Mouse (Mus musculus): ENCODE results near the gene Carmil3. TPM values are rescaled to one million over a fixed set of nuclear protein-coding genes. Genes with fewer than 3 reads are reported as not detected.

The Carmil3 gene
- polyA plus RNA-seq, 1 experiment from 2014 or later = 16.8 TPM

GRCm38 (mm10) chr14:55496761-55497448, 6.5 kb downstream of the Carmil3 start:
- peak; percentile 44; the same call in 1 of the 2 replicates for ATAC-seq (ENCODE audit: low FRiP score, low read depth)
- Histone ChIP-seq H3K4me2 (replicated peaks) (no peak overlapping the region), H3K27me3 (replicated peaks) (no peaks in the 10 kb centered on the region), H3K9ac (no peak overlapping the region), H3K4me3 (no peak overlapping the region), H3K36me3 (peaks cover 64% of the 10 kb centered on the region), H3K9me3 (no peaks in the 10 kb centered on the region), H3K4me1 (peaks cover 7% of the 10 kb centered on the region), H3K27ac (no peak overlapping the region)
- 77% methylated on average over 16 of the region's 16 CpGs for WGBS

GRCm38 (mm10) chr14:55497449-55497821, 7.0 kb downstream of the Carmil3 start:
- Histone ChIP-seq H3K9ac (no peak overlapping the region), H3K27ac (no peak overlapping the region), H3K36me3 (peaks cover 68% of the 10 kb centered on the region), H3K4me3 (no peak overlapping the region), H3K27me3 (replicated peaks) (no peaks in the 10 kb centered on the region), H3K4me1 (0 out of 2 replicates have a peak, but pooled peaks cover 2% of the 10 kb centered on the region), H3K4me2 (replicated peaks) (no peak overlapping the region), H3K9me3 (no peaks in the 10 kb centered on the region)
- 39% methylated on average over 6 of the region's 6 CpGs for WGBS
- ATAC-seq (ENCODE audit: low FRiP score, low read depth) = peak; percentile 64

GRCm38 (mm10) chr14:55505612-55506011, 15.2 kb downstream of the Carmil3 start:
- H3K9me3 ChIP-seq = no peaks in the 10 kb centered on the region
- 0 out of 2 replicates have a peak, but pooled peaks cover 4% of the 10 kb centered on the region for H3K27me3 ChIP-seq (replicated peaks)
- H3K4me2 ChIP-seq (replicated peaks) = no peak overlapping the region
- 89% methylated on average over 9 of the region's 9 CpGs for WGBS
- peaks cover 7% of the 10 kb centered on the region; the same call in 1 of the 2 replicates for H3K4me1 ChIP-seq
- peaks cover 20% of the 10 kb centered on the region for H3K36me3 ChIP-seq
- no peak overlapping the region for H3K9ac ChIP-seq
- no peak for ATAC-seq (ENCODE audit: low FRiP score, low read depth)
- no peak overlapping the region for H3K27ac ChIP-seq
- no peak overlapping the region for H3K4me3 ChIP-seq

GRCm38 (mm10) chr14:55507801-55508200, 17.4 kb downstream of the Carmil3 start:
- Histone ChIP-seq H3K9ac (no peak overlapping the region), H3K4me3 (no peak overlapping the region), H3K4me2 (replicated peaks) (no peak overlapping the region), H3K4me1 (peaks cover 13% of the 10 kb centered on the region; the same call in 1 of the 2 replicates), H3K27me3 (replicated peaks) (0 out of 2 replicates have a peak, but pooled peaks cover 4% of the 10 kb centered on the region), H3K9me3 (no peaks in the 10 kb centered on the region), H3K27ac (no peak overlapping the region), H3K36me3 (peaks cover 7% of the 10 kb centered on the region)
- no peak for ATAC-seq (ENCODE audit: low FRiP score, low read depth)
- 62% methylated on average over 7 of the region's 7 CpGs for WGBS

- no peaks in the 10 kb centered on the region for H3K9me3 ChIP-seq
- 78% methylated on average over 10 of the region's 10 CpGs for WGBS
- H3K4me2 ChIP-seq (replicated peaks) = no peak overlapping the region
- no peak for ATAC-seq (ENCODE audit: low FRiP score, low read depth)
- no peak overlapping the region for H3K27ac ChIP-seq
- H3K4me1 ChIP-seq = peaks cover 13% of the 10 kb centered on the region; the same call in 1 of the 2 replicates
- H3K27me3 ChIP-seq (replicated peaks) = 0 out of 2 replicates have a peak, but pooled peaks cover 4% of the 10 kb centered on the region
- peaks cover 5% of the 10 kb centered on the region for H3K36me3 ChIP-seq
- no peak overlapping the region for H3K4me3 ChIP-seq
- no peak overlapping the region for H3K9ac ChIP-seq
These were observed 19.1 kb downstream of the Carmil3 start for GRCm38 (mm10) chr14:55509540-55509939.

- ATAC-seq (ENCODE audit: low FRiP score, low read depth) = no peak
- Histone ChIP-seq H3K27ac (no peak within 1 kb of the TSS), H3K4me3 (no peak within 1 kb of the TSS), H3K4me1 (peaks cover 13% of the 10 kb centered on the region; the same call in 1 of the 2 replicates), H3K9me3 (no peaks in the 10 kb centered on the region), H3K36me3 (peaks cover 5% of the 10 kb centered on the region), H3K4me2 (replicated peaks) (0 out of 2 replicates have a peak within 1 kb of the TSS, but pooled peaks have one; percentile 19), H3K9ac (no peak within 1 kb of the TSS), H3K27me3 (replicated peaks) (0 out of 2 replicates have a peak, but pooled peaks cover 4% of the 10 kb centered on the region)
- 68% methylated on average over 22 of the region's 22 CpGs for WGBS
These were observed 19.8 kb downstream of the Carmil3 start, which contains the start of gene Cpne6 for GRCm38 (mm10) chr14:55510125-55510731. Gene Cpne6, plus strand, starts transcription at chr14:55510445.

- Histone ChIP-seq H3K4me2 (replicated peaks) (no peak overlapping the region), H3K9ac (no peak overlapping the region), H3K27me3 (replicated peaks) (0 out of 2 replicates have a peak, but pooled peaks cover 4% of the 10 kb centered on the region), H3K27ac (no peak overlapping the region), H3K36me3 (peaks cover 5% of the 10 kb centered on the region), H3K4me3 (no peak overlapping the region), H3K4me1 (peaks cover 13% of the 10 kb centered on the region; the same call in 1 of the 2 replicates), H3K9me3 (no peaks in the 10 kb centered on the region)
- WGBS = 61% methylated on average over 7 of the region's 7 CpGs
- ATAC-seq (ENCODE audit: low FRiP score, low read depth) = 0 out of 2 replicates have a peak, but pooled peaks have one; percentile 19
These were observed 20.6 kb downstream of the Carmil3 start for GRCm38 (mm10) chr14:55511037-55511436.

GRCm38 (mm10) chr14:55513927-55514326, 23.5 kb downstream of the Carmil3 start:
- Histone ChIP-seq H3K4me3 (no peak overlapping the region), H3K27me3 (replicated peaks) (0 out of 2 replicates have a peak, but pooled peaks cover 4% of the 10 kb centered on the region), H3K9ac (no peak overlapping the region), H3K27ac (no peak overlapping the region), H3K4me2 (replicated peaks) (no peak overlapping the region), H3K4me1 (peaks cover 19% of the 10 kb centered on the region; the same call in 1 of the 2 replicates), H3K9me3 (no peaks in the 10 kb centered on the region), H3K36me3 (no peaks in the 10 kb centered on the region)
- 70% methylated on average over 10 of the region's 10 CpGs for WGBS
- ATAC-seq (ENCODE audit: low FRiP score, low read depth) = no peak

- Histone ChIP-seq H3K27me3 (replicated peaks) (peaks cover 4% of the 10 kb centered on the region; the same call in 1 of the 2 replicates), H3K27ac (no peak overlapping the region), H3K9ac (no peak overlapping the region), H3K4me2 (replicated peaks) (no peak overlapping the region), H3K9me3 (no peaks in the 10 kb centered on the region), H3K36me3 (no peaks in the 10 kb centered on the region), H3K4me1 (peaks cover 26% of the 10 kb centered on the region), H3K4me3 (no peak overlapping the region)
- 83% methylated on average over 4 of the region's 4 CpGs for WGBS
- ATAC-seq (ENCODE audit: low FRiP score, low read depth) = no peak
These were observed 25.4 kb downstream of the Carmil3 start for GRCm38 (mm10) chr14:55515846-55516245.

GRCm38 (mm10) chr14:55518897-55519296, 28.4 kb downstream of the Carmil3 start:
- Histone ChIP-seq H3K4me3 (no peak overlapping the region), H3K4me2 (replicated peaks) (no peak overlapping the region; the same call in 1 of the 2 replicates), H3K9ac (no peak overlapping the region), H3K9me3 (no peaks in the 10 kb centered on the region), H3K36me3 (no peaks in the 10 kb centered on the region), H3K4me1 (peaks cover 25% of the 10 kb centered on the region), H3K27ac (no peak overlapping the region), H3K27me3 (replicated peaks) (peaks cover 14% of the 10 kb centered on the region)
- 31% methylated on average over 2 of the region's 2 CpGs for WGBS
- ATAC-seq (ENCODE audit: low FRiP score, low read depth) = peak; percentile 71

- H3K4me1 ChIP-seq = peaks cover 25% of the 10 kb centered on the region
- no peak overlapping the region for H3K27ac ChIP-seq
- no peak overlapping the region for H3K9ac ChIP-seq
- H3K36me3 ChIP-seq = no peaks in the 10 kb centered on the region
- peaks cover 14% of the 10 kb centered on the region for H3K27me3 ChIP-seq (replicated peaks)
- 63% methylated on average over 4 of the region's 4 CpGs for WGBS
- no peak overlapping the region for H3K4me3 ChIP-seq
- ATAC-seq (ENCODE audit: low FRiP score, low read depth) = no peak
- H3K9me3 ChIP-seq = no peaks in the 10 kb centered on the region
- H3K4me2 ChIP-seq (replicated peaks) = no peak overlapping the region
These were observed 29.2 kb downstream of the Carmil3 start for GRCm38 (mm10) chr14:55519604-55520003.
